Mouse (Mus musculus): ENCODE results near the gene Lgr4. TPM values are rescaled to one million over a fixed set of nuclear protein-coding genes. Genes with fewer than 3 reads are reported as not detected.

Lgr4 gene
- total and polyA plus RNA-seq, 3 experiments: 4.3 to 4.5 TPM; not detected in 1

DNA sequence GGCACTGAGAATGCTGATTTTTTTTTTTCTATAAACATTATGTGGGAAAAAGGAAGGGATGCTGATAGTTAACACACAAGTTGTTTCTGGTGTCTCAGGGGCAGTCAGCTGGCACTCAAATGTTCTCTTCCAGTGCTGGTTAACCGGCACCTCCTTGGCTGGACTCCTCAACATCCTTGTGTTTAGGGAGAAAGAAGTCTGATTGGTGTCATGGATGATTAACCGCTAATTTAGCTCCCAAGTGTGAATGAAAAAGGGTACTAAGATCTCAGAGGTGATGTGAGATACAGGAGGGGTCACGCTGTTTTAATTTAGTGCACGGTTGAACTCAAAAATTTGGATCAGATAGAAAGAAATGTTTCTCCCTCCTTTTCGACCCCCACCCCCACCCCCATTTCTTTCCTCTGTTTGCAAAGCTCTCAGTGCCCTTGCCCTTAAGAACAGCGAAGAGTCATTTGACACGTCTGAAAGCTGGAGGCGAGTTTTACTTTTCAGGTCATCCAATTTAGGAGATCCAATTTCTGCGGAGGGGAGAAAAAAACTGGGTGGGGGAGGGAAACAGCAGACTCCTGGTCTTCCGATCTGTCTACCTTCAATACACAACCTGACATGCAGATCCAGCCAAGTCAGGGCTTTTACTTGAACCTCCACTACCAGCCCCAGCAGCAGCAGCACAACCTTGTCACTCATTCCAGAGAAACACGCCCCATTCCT lies 508 bp upstream of the Lgr4 start:
- DNase-seq (ENCODE audit: low read depth, low spot score): no peak
- peak overlapping the region; percentile 53 for H3K9ac ChIP-seq (ENCODE audit: control insufficient read depth, low read depth, low read length, poor library complexity, severe bottlenecking)
- peak overlapping the region; percentile 47 to 57 for H3K4me3 ChIP-seq (ENCODE audit: control insufficient read depth in 1 of 2, insufficient read depth in 1 of 2, low read depth in 2 of 2, low read length in 2 of 2)
- H3K36me3 ChIP-seq (ENCODE audit: control insufficient read depth in 1 of 2, insufficient read depth in 2 of 2, low read length in 2 of 2): peaks cover 0 to 17% of the 10 kb centered on the region in 2 experiments; a peak in 2 of 4 replicates
- no peaks in the 10 kb centered on the region for H3K27me3 ChIP-seq (ENCODE audit: control insufficient read depth in 1 of 2, insufficient read depth in 2 of 2, low read length in 2 of 2)
- peaks cover 12 to 20% of the 10 kb centered on the region in 2 experiments; a peak in 3 of 4 replicates for H3K4me1 ChIP-seq (ENCODE audit: control insufficient read depth in 1 of 2, insufficient read depth in 2 of 2, low read length in 2 of 2)
- peaks cover 6% of the 10 kb centered on the region; the same call in 1 of the 2 replicates for H3K79me2 ChIP-seq (ENCODE audit: control insufficient read depth, insufficient read depth, low read length, poor library complexity)
- no peak overlapping the region for H3K27ac ChIP-seq (ENCODE audit: control insufficient read depth, low read depth, low read length)
- TF ChIP-seq ZNF384 (IDR thresholded peaks at IDR 0.05; ENCODE audit: low read depth, low read length): peak; percentile 21; the same call in 1 of the 2 replicates
- TF ChIP-seq ZKSCAN1 (IDR thresholded peaks at IDR 0.05; ENCODE audit: low read depth, low read length): no peak
- no peaks in the 10 kb centered on the region for H3K9me3 ChIP-seq (replicated peaks; ENCODE audit: insufficient read depth, low read length)

DNA sequence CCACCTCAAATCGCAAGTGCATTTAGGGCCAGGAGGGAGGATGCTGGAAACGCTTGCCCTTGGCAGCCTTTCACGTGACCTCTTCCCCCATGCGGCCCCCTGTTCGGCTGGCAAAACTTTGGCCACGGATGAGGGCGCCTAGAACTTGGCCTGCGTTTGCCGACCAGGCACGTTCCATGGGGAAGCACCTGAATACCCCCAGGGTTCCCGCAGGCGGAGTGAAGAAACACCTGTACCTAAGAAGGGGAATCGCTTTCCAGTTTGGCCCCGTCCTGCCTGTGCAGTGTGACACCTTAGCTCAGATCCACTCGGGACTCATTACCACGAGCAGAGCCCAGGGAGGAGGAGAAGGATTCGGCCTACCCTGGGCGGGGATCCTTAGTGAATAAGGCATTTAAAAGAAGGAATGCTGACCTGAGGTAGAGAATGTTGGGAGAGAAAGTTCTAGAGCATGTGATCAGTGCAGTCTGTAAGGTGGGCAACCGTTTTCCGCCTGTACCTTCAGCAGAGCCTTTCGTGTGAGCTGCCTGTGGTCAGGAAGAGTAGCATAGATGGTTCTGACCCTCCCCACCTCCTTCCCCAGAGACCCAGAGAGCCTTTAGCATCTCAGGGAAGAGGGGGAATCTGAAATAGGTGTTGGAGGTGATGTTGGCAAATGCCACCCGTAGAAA lies 1.3 kb downstream of the Lgr4 start:
- Histone ChIP-seq H3K4me1 (ENCODE audit: control insufficient read depth in 1 of 2, insufficient read depth in 2 of 2, low read length in 2 of 2) (peaks cover 12 to 20% of the 10 kb centered on the region in 2 experiments; a peak in 3 of 4 replicates), H3K27me3 (ENCODE audit: control insufficient read depth in 1 of 2, insufficient read depth in 2 of 2, low read length in 2 of 2) (no peaks in the 10 kb centered on the region), H3K9ac (ENCODE audit: control insufficient read depth, low read depth, low read length, poor library complexity, severe bottlenecking) (peak overlapping the region; percentile 87), H3K79me2 (ENCODE audit: control insufficient read depth, insufficient read depth, low read length, poor library complexity) (peaks cover 6% of the 10 kb centered on the region), H3K9me3 (replicated peaks; ENCODE audit: insufficient read depth, low read length) (no peaks in the 10 kb centered on the region), H3K36me3 (ENCODE audit: control insufficient read depth in 1 of 2, insufficient read depth in 2 of 2, low read length in 2 of 2) (peaks cover 0 to 17% of the 10 kb centered on the region in 2 experiments; a peak in 2 of 4 replicates), H3K27ac (ENCODE audit: control insufficient read depth, low read depth, low read length) (no peak overlapping the region), H3K4me3 (ENCODE audit: control insufficient read depth in 1 of 2, insufficient read depth in 1 of 2, low read depth in 2 of 2, low read length in 2 of 2) (peak overlapping the region; percentile 83 to 84)
- peak; percentile 34 for DNase-seq (ENCODE audit: low read depth, low spot score)
- TF ChIP-seq HCFC1 (IDR thresholded peaks at IDR 0.05; ENCODE audit: low read depth, low read length) (no peak), JUND (IDR thresholded peaks at IDR 0.05; ENCODE audit: low read depth, low read length) (no peak), ZC3H11A (IDR thresholded peaks at IDR 0.05; ENCODE audit: low read depth, low read length) (no peak), USF1 (IDR thresholded peaks at IDR 0.05; ENCODE audit: low read depth, low read length) (peak; percentile 61; the same call in 1 of the 2 replicates), MAFK (IDR thresholded peaks at IDR 0.05; ENCODE audit: borderline replicate concordance, low read depth, low read length) (no peak), USF2 (IDR thresholded peaks at IDR 0.05; ENCODE audit: borderline replicate concordance in 1 of 2, insufficient read depth in 1 of 2, low read depth in 1 of 2, low read length in 2 of 2) (no peak)

DNA sequence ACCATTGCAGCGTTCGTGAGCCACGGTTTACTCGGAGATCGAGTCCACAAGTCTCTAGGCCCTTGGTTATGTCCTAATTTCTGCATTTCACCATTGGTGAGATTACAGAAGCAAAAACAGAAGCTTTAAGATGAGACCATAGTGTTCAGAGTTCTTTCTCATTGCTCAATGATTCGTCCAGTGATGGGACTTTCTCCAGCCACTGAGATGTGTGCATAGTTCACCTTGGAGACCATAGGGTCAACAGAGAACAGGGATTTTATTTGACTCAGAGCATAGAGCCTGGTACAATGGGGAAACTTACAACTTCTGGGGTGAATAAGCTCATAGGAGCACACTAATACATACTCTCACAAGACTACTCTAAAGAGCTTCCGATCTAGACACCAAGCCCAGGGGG lies 3.0 kb downstream of the Lgr4 start:
- TF ChIP-seq JUND (IDR thresholded peaks at IDR 0.05; ENCODE audit: low read depth, low read length) (no peak), GABPA (IDR thresholded peaks at IDR 0.05; ENCODE audit: low read depth, low read length) (no peak)
- Histone ChIP-seq H3K79me2 (ENCODE audit: control insufficient read depth, insufficient read depth, low read length, poor library complexity) (peaks cover 6% of the 10 kb centered on the region), H3K9me3 (replicated peaks; ENCODE audit: insufficient read depth, low read length) (no peaks in the 10 kb centered on the region), H3K4me3 (ENCODE audit: control insufficient read depth in 1 of 2, insufficient read depth in 1 of 2, low read depth in 2 of 2, low read length in 2 of 2) (no peak overlapping the region), H3K27ac (ENCODE audit: control insufficient read depth, low read depth, low read length) (no peak overlapping the region), H3K27me3 (ENCODE audit: control insufficient read depth in 1 of 2, insufficient read depth in 2 of 2, low read length in 2 of 2) (no peaks in the 10 kb centered on the region), H3K9ac (ENCODE audit: control insufficient read depth, low read depth, low read length, poor library complexity, severe bottlenecking) (no peak overlapping the region), H3K4me1 (ENCODE audit: control insufficient read depth in 1 of 2, insufficient read depth in 2 of 2, low read length in 2 of 2) (peaks cover 12 to 20% of the 10 kb centered on the region in 2 experiments; a peak in 3 of 4 replicates), H3K36me3 (ENCODE audit: control insufficient read depth in 1 of 2, insufficient read depth in 2 of 2, low read length in 2 of 2) (peaks cover 0 to 17% of the 10 kb centered on the region in 2 experiments; a peak in 2 of 4 replicates)
- no peak for DNase-seq (ENCODE audit: low read depth, low spot score)

Measured in MEL (cell line).